Mouse (Mus musculus) lung, adult 2 months (tissue): ENCODE measurements around the gene Hist2h2ac. TPM values are rescaled to one million over a fixed set of nuclear protein-coding genes. Genes with fewer than 3 reads are reported as not detected.
"Not testable (repeated sequence)": the region's sequence is repeated elsewhere in the genome, so short reads cannot be mapped to it uniquely, and the experiment has no call there.

Source experiments
- DNase-seq: peaks from one replicate; pipeline ENCODE4 v3.0.0; 2022
- H3K4me1 ChIP-seq: fragments of 200-500 bp; 2 replicates; pipeline ENCODE4 v1.6.1; 2011; ENCODE audit warnings: low read length; ENCODE audit not compliant: control insufficient read depth, insufficient read depth
- H3K4me3 ChIP-seq: fragments of 200-500 bp; replicated peaks from 2 replicates; pipeline ENCODE3; 2011; ENCODE audit warnings: low read depth, mild to moderate bottlenecking, control low read depth, low read length; ENCODE audit errors: extremely low read depth
- CTCF ChIP-seq: fragments of 200-500 bp; IDR thresholded peaks from 2 replicates; pipeline ENCODE4 v1.5.1; 2011; ENCODE audit warnings: mild to moderate bottlenecking, low read length, control low read depth; ENCODE audit not compliant: insufficient read depth
- POLR2A ChIP-seq: fragments of 200-500 bp; IDR thresholded peaks from 2 replicates; pipeline ENCODE4 v1.6.1; 2011; ENCODE audit warnings: low read depth, mild to moderate bottlenecking, control low read depth, low read length, borderline replicate concordance; ENCODE audit errors: extremely low read depth
- WGBS: fragments of 180-500 bp; shearing (Covaris S2); methylation state at CpG from one replicate; pipeline ENCODE4 v1.1.7; 2018; 5-methylcytosine and 5-hydroxymethylcytosine counted together
- polyA plus RNA-seq: library from polyadenylated mRNA; depleted of rRNA; stranded (reverse); fragments of >200 nt; gene quantifications from 2 replicates; pipeline ENCODE4 v1.2.3, GENCODE M21; 2012

The Hist2h2ac gene
- polyA plus RNA-seq, 1 experiment = 7.1 TPM

DNA sequence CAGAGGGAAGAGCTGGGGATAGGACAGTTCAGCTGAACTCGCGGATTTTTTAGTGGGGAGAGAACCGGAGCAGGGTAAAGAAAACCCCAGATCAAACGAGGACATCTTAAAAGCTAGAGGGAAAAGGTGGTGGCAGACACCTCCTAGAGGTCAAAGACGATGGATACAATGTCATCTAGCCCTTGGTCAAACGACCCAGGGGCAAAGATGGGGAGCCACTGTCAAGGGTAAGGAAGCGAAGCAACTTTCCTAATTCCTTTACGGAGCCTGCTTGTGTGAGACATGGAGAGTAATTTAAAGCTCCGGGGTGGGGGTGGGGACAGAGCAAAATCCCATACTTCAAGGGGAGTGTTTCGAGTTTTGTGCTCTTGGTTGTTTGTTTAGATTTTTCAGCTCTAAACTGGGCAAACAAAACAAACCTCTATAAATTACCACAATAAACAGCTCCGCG lies 1.5 kb downstream of the Hist2h2ac start:
- TF ChIP-seq CTCF = no peak
- Histone ChIP-seq H3K4me1 (peaks cover 13% of the 10 kb centered on the region), H3K4me3 (peak overlapping the region; percentile 95)
- DNase-seq = peak; percentile 56
- under 1% methylated on average over 12 of the region's 12 CpGs for WGBS

DNA sequence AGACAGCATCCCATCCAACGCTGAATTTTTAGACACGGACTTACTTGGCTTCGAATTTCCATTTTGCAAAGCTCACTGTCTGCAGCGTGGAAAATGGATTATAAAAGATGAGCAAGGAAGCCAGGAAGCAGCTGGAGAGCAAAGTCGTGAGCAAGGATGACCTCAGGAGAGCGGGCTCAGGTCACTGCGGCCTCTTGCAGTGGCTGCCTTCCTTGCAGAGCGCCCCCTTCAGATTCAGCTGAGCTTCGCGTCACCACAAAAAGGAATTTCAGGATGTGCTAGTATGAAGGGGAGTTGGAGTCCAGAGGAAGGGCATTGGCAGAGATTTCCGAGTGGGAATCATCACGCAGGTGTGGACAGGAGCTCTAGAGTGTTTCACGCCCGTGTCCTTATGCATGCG lies 11.4 kb downstream of the Hist2h2ac start:
- TF ChIP-seq POLR2A = no peak
- TF ChIP-seq CTCF = 0 out of 2 replicates have a peak, but pooled peaks have one; percentile 3
- no peaks in the 10 kb centered on the region for H3K4me1 ChIP-seq
- no peak overlapping the region for H3K4me3 ChIP-seq
- WGBS = 28% methylated on average over 15 of the region's 15 CpGs
- no peak for DNase-seq

DNA sequence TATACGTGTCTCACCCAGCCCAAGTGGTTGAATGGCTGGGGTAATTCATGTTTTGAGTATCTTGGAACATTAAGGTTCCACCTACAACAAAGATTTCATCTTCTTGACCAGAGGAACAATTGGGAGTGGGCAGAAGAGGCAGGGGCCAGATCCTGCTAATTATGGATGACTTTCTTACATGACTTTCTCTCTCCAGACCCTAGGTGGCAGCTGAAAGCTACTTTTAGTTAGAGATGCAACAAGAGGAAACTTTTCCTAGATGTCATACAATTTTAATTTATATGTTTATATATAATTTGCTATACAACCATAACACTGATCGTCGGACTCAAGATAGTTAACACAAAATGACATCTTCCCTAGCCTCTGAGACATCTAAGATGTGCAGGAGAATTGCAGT lies 12.9 kb downstream of the Hist2h2ac start:
- no peak for DNase-seq
- Histone ChIP-seq H3K4me1 (no peaks in the 10 kb centered on the region), H3K4me3 (no peak overlapping the region)
- WGBS = 69% methylated on average over 3 of the region's 3 CpGs
- TF ChIP-seq CTCF = no peak
- no peak for TF ChIP-seq POLR2A

DNA sequence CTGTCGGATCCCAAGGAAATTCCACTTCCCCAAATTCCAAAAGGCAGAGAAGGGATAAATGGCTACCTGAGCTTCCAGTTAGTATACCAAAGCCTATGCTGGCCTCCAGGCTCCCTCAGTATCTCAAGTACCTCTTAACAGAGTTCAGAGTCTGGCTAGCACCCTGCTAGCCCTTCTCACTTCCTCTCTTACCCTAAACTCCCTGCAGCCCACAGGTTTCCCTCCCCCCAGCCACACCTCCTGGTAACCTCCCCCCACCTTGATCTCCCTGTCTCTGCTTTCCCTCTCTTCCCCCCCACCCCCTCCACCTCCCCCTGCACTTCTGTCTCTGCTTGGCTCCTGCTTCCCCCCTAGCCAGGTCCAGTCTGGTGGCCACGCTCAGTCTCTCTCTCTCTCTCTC lies 20.9 kb downstream of the Hist2h2ac start:
- no peak overlapping the region for H3K4me3 ChIP-seq

DNA sequence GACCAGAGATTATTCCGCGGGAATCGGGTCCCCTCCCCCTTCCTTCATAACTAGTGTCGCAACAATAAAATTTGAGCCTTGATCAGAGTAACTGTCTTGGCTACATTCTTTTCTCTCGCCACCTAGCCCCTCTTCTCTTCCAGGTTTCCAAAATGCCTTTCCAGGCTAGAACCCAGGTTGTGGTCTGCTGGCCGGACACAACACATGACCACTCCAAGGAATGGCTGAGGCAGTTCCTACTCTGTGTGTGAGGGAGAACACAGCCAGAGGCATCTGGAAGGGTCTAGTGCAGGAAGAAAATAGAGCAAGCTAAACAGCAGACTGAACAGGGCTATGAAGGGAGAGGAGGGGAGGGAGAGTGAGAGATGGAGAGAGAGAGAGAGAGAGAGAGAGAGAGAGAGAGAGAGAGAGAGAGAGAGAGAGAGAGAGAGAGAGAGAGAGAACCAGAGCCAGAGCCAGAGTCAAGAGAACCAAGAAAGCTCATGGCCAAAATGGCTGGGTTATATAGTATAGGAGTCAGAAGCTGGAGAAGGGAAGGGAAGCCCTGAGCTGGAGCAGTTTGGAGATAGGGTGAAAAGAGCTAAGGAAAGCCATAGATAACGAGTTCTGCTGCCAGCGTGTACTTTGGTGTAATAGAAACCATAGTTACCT lies 22.0 kb downstream of the Hist2h2ac start:
- not testable (repeated sequence) for H3K4me3 ChIP-seq, DNase-seq, H3K4me1 ChIP-seq
- WGBS = 27% methylated on average over 8 of the region's 8 CpGs

More for the DNA sequence above, 20.9 kb downstream of the Hist2h2ac start:
- no peak for DNase-seq
- H3K4me1 ChIP-seq = 0 out of 2 replicates have a peak, but pooled peaks cover 3% of the 10 kb centered on the region
- TF ChIP-seq POLR2A (no peak), CTCF (no peak)
- 47% methylated on average over 2 of the region's 2 CpGs for WGBS

DNA sequence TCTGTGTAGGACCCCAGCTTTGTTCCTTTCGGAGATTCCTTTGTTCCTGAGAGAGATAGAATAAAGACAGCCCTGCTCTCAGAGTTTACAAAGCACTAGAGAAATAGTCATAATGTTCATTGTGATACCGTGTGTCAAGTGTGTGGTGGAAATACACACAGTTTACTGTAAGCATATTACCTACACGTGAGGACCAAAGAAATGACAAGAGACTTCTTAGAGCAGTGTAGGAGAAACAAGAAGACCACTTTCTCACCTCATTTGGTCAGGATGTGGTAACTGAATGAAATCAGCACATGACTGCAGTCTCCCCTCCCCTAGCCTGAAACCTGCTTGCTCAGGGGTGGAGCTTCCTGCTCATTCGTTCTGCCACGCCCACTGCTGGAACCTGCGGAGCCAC lies 22.5 kb downstream of the Hist2h2ac start:
- 0 out of 2 replicates have a peak, but pooled peaks cover 3% of the 10 kb centered on the region for H3K4me1 ChIP-seq
- H3K4me3 ChIP-seq = peak overlapping the region; percentile 44
- no peak for TF ChIP-seq POLR2A
- no peak for TF ChIP-seq CTCF
- DNase-seq = no peak
- WGBS = 4% methylated on average over 6 of the region's 6 CpGs

DNA sequence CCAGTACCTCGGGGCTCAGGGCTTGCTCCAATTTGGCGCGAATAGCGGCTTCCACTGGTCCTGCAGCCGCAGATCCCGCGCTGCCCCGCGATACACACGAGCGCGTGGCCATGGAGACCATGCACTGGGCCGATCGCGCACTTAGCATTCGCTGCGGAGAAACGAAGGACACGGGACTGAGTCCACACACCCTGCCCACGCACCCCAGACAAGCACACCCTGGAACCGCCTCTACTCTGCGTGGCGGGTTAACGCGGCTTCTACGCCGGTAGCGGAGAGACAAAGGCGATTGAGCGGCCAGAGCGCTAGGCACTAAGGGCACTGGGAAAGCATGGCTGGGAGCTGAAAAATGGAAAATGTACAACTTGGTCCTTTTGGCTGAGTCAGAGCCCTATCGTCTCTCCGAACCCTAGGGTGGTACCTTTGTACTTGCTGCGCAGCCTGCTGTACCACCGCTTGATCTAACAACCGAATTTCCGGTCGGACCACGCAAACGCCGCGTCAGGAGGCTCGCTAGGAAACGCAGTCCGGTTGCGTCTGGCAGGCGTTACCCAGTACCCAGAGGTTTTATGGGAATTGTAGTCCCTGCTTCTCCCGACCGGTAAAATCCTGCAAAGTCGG lies 23.4 kb downstream of the Hist2h2ac start:
- under 1% methylated on average over 50 of the region's 50 CpGs for WGBS
- Histone ChIP-seq H3K4me1 (0 out of 2 replicates have a peak, but pooled peaks cover 3% of the 10 kb centered on the region), H3K4me3 (peak overlapping the region; percentile 76)
- TF ChIP-seq CTCF = no peak
- peak; percentile 97 for TF ChIP-seq POLR2A
- DNase-seq = peak; percentile 82

DNA sequence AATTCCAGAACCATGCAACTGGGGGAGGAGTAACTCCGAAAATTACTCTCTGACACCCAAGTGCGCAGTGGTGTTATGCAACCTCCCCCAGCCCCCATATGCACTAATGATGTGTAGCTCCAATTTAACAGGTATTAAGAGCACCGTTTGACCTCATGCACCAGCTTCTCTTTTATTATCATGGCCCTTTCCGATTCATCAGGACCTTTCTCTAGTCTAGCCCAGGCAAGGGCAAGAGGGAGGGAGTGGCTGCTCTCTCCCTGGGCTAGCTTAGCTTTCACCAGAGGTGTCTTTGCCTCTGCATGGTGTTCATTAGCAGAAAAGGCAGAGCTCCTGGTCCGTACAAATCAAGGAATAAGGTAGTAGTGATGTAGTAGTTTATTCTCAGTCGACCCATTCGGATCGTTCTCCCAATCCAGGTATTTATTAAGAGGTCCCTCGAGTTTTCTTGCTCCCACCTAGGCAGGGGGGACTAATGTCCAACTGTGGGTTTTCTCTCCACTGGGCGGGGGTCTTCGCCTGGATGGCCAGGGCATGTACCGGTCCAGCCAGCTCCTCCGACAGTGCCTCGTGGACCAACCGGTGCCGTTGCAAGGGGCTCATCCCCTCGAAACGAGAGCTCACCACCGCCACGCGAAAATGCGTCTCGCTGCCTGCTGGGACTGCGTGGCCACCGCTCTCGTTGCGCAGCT lies 24.1 kb downstream of the Hist2h2ac start:
- no peak for DNase-seq
- WGBS = 17% methylated on average over 27 of the region's 27 CpGs
- H3K4me3 ChIP-seq = peak overlapping the region; percentile 76
- 0 out of 2 replicates have a peak, but pooled peaks cover 3% of the 10 kb centered on the region for H3K4me1 ChIP-seq
- no peak for TF ChIP-seq POLR2A
- no peak for TF ChIP-seq CTCF

DNA sequence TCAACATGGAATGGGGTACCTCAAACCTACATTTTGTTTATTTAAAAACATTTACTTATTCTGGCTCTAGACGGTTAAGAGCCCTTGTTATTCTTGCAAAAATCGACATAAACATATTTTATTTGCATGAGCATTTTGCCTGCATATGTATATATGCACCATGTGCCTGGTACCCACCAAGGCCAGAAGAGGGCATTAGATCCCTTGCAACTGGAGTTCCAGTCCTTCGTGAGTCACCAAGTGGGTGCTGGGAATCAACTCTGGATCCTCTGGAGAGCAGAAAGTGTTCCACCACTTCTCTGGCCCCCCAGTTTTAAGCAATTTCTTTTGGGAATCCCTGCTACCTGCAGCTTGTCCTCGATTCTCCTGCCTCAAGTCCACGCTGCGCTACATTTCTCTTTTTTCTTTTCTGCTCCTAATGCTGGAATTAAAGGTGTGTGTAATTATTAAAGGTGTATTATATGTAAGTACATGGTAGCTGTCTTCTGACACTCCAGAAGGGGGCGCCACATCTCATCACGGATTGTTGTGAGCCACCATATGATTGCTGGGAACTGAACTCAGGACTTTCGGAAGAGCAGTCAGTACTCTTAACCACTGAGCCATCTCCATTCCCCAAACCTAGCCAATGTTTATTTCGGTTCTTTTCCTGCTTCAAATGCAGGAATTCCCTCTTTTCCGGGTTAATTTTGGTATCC lies 24.9 kb downstream of the Hist2h2ac start:
- H3K4me1 ChIP-seq = 0 out of 2 replicates have a peak, but pooled peaks cover 3% of the 10 kb centered on the region
- 92% methylated on average over 11 of the region's 11 CpGs for WGBS
- no peak for TF ChIP-seq CTCF
- TF ChIP-seq POLR2A = no peak
- no peak overlapping the region for H3K4me3 ChIP-seq
- no peak for DNase-seq

DNA sequence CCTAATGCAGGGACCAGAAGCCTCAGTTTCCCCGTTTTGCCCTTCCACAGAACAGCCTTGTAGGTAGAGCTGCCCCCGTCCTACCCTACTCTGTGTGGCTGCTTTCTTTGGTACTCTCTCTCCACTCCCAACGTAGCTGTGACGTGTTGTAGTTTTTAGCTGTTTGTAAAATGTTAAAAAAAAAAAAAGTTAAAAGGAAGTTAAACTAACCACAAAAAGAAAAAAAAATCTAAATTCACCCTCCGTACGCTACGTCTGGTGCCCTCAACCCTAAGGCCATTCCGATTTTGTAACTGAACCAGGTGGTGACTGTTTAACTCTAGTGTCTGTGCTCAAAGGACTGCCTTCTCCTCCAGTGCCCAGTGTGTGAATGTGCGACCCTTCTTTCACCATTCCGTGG lies 25.7 kb downstream of the Hist2h2ac start:
- no peak for TF ChIP-seq POLR2A
- no peak for TF ChIP-seq CTCF
- DNase-seq = no peak
- 78% methylated on average over 10 of the region's 10 CpGs for WGBS
- no peak overlapping the region for H3K4me3 ChIP-seq
- H3K4me1 ChIP-seq = 0 out of 2 replicates have a peak, but pooled peaks cover 3% of the 10 kb centered on the region
